Mouse (Mus musculus) cerebellum, adult 9-10 months (tissue): ENCODE results near the gene Rtn4rl1.
"Not testable (repeated sequence)": the region's sequence is repeated elsewhere in the genome, so short reads cannot be mapped to it uniquely, and the experiment has no call there.

ENCODE experiments used
- DNase-seq: peaks from one replicate; pipeline ENCODE4 v3.0.0; 2022

The Rtn4rl1 gene

DNA sequence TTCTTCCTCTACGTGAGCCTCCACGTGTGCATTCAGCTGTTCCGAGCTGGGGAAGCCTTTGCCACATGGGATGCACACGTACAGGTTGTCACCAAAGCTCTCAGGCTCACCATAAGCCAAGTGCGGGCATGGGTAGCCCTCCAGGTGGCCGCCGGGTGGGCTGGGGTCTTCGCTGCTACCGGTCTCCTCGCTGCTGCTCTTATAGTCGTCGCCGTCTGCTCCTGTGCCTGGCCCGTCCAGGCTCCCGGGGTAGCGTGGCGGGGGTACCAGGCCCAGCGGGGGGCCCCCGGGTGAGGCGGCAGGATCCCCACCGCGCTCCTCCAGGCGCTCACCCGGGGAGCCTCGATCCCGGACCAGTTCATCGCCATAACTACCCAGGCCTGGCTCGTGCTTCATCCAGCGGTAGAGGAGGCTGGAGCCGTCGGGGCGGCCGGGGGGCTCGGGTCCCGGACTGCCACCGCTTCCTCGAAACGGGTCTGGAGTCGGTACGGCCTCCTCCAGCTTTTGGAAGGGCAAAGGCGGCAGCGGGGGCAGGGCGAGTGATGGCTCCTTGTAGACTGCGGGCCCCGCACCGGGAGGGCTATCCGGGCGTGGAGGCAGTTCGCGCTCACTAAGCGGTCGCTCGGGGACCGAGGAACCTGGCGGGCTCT lies 27.3 kb upstream of the Rtn4rl1 start:
- DNase-seq, result no peak

- no peak for DNase-seq
These were observed 26.5 kb upstream of the Rtn4rl1 start for GRCm38 (mm10) chr11:75166861-75167642.

DNA sequence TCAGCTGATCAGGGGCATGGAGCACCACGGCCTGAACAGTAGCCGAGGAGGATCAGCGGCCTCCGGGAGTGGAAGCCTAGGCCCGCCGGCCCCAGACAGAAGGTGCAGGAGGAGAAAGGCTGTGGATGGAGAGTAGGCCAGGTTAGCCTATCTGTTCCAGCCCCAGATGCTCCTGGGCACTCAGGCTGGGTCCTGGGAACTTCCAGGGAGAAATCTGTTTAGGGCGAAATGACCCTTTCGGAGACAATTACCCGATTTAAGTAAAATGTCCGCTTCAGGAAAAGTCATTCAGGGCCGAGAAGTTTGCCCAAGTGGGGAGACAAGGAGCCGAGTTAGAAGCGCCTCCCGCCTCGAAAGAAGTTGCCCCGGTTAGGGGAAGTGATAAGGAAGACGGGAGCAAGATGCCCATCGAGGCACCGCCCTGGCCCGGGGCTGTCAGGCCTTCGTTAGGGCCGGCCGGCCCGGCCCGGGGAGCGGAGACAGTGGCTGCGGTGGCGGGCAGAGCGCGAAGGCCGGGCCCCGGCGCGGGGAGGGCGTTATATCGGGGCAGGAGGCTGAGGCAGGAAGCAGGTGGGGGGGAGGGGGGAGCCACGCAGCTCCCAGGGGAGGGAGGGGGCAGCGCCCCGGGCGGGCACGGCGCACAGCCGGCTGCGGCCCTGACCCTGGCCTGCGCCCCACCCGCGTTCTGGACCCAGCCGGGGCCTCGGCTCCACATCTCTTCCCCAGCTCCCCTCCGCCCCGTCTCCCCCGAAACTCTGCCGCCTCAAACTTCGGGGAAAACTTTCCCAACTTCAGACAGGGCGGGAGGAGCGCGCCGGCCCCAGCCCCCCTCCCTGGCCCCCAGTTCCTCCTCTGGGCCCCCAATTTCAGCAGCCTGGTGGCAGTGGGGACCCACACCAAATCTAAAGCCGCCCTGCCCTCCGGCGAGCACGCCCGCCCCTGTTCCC lies 25.7 kb upstream of the Rtn4rl1 start:
- DNase-seq, result no peak

GRCm38 (mm10) chr11:75168590-75169361 lies 24.8 kb upstream of the Rtn4rl1 start:
- DNase-seq, result peak; percentile 81

GRCm38 (mm10) chr11:75169405-75170080 lies 24.0 kb upstream of the Rtn4rl1 start, which contains the start of gene Hic1:
Gene Hic1 (minus strand): TSS chr11:75169519.
- peak; percentile 66 for DNase-seq

GRCm38 (mm10) chr11:75170136-75170751 lies 23.3 kb upstream of the Rtn4rl1 start:
- peak; percentile 97 for DNase-seq

DNA sequence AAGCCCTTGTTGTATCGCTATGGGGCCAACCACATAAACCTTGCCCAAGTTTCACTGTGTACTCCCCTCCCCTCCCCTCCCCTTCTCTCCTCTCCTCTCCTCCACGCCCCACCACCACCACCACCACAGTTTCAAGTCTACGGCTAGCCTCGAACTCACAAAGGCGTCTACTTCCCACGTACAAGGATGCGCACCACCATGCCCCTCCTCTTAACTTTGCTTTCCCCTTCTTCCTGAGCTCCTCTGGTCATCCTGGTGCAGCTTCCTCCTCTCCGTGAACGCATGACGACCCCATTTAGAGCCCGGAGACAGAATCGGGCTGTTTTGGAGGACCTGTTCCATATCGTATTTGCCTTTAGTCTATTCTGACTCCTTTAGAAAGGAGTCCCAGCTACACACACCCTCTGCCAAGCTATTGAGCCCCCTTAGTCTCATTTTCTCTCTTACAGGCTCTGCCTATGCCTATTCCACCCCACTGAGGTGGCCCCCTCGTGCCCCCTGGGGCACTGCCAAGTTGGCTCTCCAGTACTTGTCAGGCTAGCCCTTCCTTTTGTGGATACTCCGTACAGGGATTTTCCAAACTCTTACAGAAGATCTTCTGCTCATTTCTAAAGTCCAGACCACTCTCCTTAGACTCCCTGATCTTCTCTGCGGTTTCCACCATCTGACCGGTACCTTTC lies 22.3 kb upstream of the Rtn4rl1 start:
- peak; percentile 70 for DNase-seq

DNA sequence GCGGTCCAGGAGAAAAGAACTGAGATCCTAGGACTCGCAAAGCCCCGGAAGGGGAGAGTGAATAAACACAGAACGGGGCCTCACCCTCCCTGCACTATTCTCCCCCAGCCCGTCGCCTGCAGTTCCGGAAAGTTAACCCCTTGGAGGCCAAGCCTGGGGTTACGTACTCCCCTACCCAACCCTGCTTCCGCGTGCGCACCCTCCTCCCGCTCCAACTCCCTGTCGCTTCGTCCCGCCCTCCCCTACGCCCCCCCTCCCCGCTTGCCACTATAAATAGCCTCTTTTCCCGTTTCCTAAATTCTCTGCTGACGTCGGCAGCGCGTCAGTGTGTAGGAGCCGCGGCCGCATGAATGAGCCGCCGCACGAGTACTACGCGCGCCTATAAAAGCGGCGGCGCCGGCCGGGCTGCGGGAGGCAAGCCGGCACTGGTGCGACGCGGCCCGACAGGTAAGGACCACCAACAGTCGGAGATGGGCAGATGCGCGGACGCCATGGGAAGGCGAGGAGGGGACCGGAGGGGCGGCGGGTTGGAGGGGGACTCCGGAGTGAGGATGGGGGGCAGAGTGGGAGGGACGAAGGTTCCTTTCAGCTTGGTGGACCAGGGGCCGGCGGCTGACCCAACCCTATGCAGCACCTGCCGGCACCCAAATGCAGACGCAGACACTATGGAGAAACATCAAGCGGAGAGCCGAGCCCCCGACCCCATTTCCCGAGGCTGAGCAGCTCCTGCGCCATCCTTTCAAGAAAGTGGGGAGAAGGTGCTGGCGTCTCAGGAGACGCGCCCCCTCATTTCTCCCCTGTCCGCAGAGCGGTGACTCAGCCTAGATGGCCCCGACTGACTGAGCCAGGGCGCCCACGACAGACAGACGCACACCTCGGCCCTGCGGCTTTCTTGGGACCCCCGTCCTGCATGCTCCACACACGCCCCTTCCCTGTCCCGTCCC lies 21.2 kb upstream of the Rtn4rl1 start:
- DNase-seq, result peak; percentile 63

- DNase-seq, result peak; percentile 91
These were observed 20.3 kb upstream of the Rtn4rl1 start for GRCm38 (mm10) chr11:75173095-75173798.

DNA sequence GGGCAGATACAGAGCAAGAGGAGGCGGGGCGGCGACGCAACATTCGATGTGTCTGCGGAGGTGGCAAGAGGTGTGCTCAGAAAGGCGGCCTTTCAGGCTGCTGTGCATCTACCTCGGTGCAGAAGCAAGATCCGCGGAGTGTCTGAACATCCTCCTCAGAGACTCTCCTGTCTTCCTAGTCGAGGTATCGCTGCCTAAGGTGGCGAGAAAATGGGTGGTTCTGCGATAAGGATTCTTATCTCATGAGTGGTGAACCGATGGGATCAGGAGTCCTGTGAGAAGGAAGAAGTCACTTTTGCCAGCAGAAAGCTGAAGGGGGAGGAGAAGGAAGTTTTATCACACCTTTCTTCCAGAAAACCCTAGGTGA lies 19.8 kb upstream of the Rtn4rl1 start:
- DNase-seq, result no peak

DNA sequence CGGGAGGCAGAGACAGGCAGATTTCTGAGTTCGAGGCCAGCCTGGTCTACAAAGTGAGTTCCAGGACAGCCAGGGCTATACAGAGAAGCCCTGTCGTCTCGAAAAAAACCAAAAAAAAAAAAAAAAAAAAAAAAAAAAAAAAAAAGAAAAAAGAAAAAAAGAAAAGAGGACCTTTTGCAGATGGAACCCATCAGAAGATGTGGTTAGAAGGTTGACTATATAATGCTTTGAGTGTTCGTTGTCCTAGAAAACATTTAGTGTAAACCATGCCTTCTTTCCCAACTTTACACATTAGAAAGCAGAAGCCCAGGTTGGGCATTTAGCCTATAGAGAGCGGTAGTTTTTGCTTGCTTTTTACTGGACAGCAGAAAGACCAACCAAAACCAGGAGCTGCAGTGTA lies 19.0 kb upstream of the Rtn4rl1 start:
- DNase-seq, result not testable (repeated sequence)

GRCm38 (mm10) chr11:75178011-75178410 lies 15.6 kb upstream of the Rtn4rl1 start:
- DNase-seq, result no peak

DNA sequence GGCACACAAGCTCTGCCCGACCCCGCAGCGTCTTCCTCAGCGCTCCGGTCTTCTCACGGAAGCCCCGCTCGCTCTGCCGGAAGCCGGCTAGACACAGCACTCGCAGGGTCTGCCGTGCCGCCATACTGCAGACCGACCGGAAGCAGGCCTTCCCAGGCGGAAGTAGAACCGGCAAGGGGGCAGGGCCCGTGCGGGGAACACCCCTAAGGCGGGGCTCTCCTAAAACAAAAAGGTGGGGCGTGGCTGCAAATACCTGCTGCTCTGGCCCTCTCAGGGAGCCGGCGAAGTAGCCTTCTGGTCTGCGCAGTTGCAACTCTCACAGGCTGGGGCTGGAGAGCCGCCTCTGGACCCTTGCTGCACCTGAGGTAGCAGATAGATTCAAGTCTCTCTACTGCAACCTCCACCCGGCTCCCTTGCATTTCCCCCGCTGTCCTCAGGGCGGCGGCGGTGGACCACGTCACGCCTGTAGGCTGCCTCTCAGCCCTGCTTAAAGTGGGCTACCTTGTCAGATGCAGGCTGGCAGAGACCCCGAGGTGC lies 14.8 kb upstream of the Rtn4rl1 start, which contains the start of gene Ovca2:
Gene Ovca2 (minus strand): TSS at position 164 of the 537 bp plus-strand sequence.
- DNase-seq, result peak; percentile 92

GRCm38 (mm10) chr11:75183917-75184570 lies 9.5 kb upstream of the Rtn4rl1 start:
- no peak for DNase-seq

GRCm38 (mm10) chr11:75184573-75184972 lies 9.0 kb upstream of the Rtn4rl1 start:
- DNase-seq, result no peak

DNA sequence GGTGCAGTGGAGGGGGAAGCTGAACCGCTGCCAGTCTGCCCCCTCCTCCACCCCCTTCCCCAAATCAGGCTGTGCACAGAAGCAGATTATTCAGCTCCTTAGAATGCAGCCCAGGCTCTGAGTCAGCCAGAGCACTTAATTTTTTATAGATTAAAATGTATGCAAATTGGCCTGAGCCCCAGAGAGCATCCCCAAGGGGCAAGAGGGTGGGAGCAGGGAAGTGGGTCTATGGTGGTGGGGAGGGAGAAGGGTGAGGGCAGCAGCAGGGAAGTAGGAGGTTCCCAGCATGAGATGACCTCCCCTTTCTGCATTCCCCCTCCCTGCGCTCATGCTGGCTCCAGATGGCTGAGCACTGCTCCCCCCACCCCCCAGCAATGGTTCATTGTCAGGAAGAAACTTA lies 8.6 kb upstream of the Rtn4rl1 start:
- no peak for DNase-seq

DNA sequence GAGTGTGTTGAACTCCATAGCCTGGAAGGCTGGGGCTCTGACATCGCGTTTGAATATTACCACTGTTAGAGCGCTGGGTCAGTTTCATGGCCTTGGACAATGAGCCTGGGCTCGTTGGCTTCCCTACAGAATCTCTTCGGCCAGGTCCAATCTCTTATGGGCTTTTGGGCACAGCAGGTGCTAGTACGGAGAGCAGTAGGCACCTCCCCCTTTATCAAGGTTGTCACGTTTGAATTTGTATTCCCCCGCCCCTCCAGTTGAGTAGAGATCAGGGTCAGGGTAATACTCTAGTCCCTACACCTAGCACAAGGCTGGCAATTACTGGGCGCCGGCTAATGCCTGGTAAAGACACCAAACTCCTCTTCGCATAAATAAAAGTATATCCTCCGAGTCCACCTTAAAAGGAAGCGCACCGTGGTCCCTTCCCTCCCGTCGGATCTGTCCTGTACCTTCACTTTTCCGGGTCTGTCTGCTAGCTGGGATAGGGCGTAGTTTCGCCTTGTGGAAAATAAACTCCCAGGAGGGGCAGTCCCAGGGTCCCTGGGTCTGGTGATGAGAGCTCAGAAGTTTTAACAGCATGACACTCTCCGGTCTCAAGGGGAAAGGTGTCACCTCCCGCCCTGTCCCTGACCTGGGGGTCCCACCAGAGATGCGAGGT lies 3.7 kb upstream of the Rtn4rl1 start:
- no peak for DNase-seq

DNA sequence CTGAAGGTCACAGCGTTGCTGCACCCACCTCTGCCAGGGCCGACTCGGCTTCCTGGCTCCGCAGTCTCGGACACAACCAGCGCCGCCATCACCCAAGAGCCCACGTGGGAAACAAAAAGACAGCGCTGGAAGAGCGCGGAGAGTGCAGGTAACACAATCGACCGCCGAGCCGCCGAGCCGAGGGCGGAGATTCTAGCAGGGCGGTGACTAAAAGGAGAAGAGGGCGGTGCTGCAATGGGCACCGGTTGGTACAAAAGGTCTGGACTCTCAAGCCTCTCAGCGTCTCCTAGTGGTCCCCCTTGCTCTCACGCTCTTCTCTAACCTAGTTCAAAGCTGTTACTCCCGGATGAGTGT lies 3.2 kb upstream of the Rtn4rl1 start:
- peak; percentile 83 for DNase-seq
